Mouse (Mus musculus): ENCODE results near the gene Ttc21a. TPM values are rescaled to one million over a fixed set of nuclear protein-coding genes. Genes with fewer than 3 reads are reported as not detected.

The Ttc21a gene
- 0.09 and 0.13 TPM in 2 replicates for polyA plus RNA-seq (2015; fragmentation: Nextera tagmentation; extraction: Ambion mirVana)

DNA sequence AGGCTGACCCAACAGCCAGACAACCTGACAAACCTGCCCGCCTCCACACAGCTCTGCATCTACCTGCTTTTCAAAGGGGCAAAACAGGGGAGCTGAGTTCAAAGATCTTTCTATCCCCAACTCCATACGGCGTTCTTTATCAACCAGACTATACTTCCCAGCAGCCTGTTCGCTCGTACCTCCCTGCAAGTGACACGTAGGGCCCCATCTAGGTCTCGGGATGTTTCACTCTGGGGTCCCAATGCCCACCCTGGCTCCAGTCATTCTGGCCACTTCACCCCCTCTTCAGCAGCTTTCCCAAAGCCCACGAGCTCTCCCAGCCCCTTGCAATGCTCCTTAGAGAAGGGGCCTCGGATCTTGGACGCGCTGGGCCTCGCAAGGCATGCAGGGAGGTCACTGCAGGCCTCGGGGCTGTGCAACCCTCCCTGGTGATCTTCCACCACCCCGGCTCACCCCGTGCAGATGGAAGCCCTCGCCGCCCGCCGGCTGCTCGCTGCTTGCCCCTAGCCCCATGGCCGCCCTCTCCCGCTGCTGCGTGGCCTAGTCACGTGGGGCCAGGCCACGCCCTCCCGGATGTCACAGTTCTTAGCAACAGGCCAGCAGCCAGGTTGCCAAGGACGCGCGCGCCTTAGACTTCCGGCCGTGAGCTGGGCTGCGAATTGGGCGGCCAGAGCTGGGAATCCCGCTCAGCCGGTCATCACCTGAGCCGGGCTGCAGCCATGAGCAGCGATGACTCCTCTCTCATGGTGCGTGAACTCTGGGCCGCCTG lies at the start of gene Ttc21a, which contains the start of gene Gorasp1:
TSS of gene Ttc21a (plus strand) at position 602 of the 769 bp plus-strand sequence.
TSS of gene Gorasp1 (minus strand) at position 561 of the 769 bp plus-strand sequence.
- Histone ChIP-seq H3K9ac (peak within 1 kb of the TSS; percentile 75), H3K27ac (peak within 1 kb of the TSS; percentile 80), H3K4me2 (peak within 1 kb of the TSS; percentile 89), H3K4me3 (peak within 1 kb of the TSS; percentile 83), H3K27me3 (no peaks in the 10 kb centered on the region), H3K4me1 (peaks cover 22% of the 10 kb centered on the region), H3K36me3 (peaks cover 6% of the 10 kb centered on the region), H3K9me3 (no peaks in the 10 kb centered on the region)
- ATAC-seq (ENCODE audit: insufficient number of reproducible peaks, low FRiP score, low TSS enrichment, low read depth), result peak; percentile 86
- under 1% methylated on average over 40 of the region's 40 CpGs for WGBS

DNA sequence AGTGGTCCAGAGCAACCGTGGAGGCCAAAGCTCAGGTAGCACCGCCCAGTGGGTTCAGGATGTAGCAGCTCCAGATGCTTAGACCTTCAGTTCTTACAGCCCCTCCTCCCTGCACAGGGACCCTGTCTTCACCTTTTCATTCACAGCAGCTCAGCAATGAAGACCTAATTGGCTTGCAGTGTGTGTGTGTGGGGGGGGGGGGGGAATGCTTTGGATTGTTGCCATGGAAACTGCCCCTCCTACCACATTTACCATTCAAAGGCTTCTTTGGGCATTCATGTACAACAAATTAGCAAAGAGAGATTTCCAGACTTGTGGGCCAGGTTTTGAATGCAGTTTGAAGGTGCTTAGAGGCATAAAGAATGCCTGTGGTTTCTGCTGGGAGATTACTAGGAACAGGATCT lies 48.6 kb upstream of the Ttc21a start:
- ATAC-seq (ENCODE audit: insufficient number of reproducible peaks, low FRiP score, low TSS enrichment, low read depth), result no peak
- no peak overlapping the region for H3K4me2 ChIP-seq
- H3K4me1 ChIP-seq, result no peaks in the 10 kb centered on the region
- no peaks in the 10 kb centered on the region for H3K9me3 ChIP-seq
- no peak overlapping the region for H3K9ac ChIP-seq
- no peaks in the 10 kb centered on the region for H3K36me3 ChIP-seq
- no peak overlapping the region for H3K4me3 ChIP-seq
- no peak overlapping the region for H3K27ac ChIP-seq
- WGBS, result 53% methylated on average over 2 of the region's 2 CpGs
- no peaks in the 10 kb centered on the region for H3K27me3 ChIP-seq

DNA sequence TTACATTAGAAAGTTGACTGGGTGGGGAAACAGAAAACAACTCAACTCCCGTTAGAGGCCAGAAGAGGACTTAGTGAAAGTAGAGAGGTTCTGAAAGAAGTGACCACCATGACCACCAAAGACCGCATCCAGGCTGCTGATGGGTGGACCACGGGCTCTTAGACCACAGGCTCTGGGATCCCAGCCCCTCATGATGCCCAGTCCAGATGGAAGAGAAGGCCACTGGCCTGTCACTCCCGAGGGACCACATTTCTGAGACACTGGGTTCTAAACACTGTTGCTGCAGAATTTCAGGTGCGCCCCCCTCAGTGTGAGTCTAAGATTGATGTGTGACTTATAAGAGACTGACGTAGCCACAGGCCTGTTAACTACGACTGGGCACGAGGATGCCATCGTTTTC lies 48.0 kb upstream of the Ttc21a start:
- no peaks in the 10 kb centered on the region for H3K36me3 ChIP-seq
- H3K4me2 ChIP-seq, result no peak overlapping the region
- no peak for ATAC-seq (ENCODE audit: insufficient number of reproducible peaks, low FRiP score, low TSS enrichment, low read depth)
- H3K9ac ChIP-seq, result no peak overlapping the region
- H3K4me3 ChIP-seq, result no peak overlapping the region
- H3K4me1 ChIP-seq, result no peaks in the 10 kb centered on the region
- H3K27ac ChIP-seq, result no peak overlapping the region
- WGBS, result 80% methylated on average over 9 of the region's 9 CpGs
- no peaks in the 10 kb centered on the region for H3K9me3 ChIP-seq
- no peaks in the 10 kb centered on the region for H3K27me3 ChIP-seq

DNA sequence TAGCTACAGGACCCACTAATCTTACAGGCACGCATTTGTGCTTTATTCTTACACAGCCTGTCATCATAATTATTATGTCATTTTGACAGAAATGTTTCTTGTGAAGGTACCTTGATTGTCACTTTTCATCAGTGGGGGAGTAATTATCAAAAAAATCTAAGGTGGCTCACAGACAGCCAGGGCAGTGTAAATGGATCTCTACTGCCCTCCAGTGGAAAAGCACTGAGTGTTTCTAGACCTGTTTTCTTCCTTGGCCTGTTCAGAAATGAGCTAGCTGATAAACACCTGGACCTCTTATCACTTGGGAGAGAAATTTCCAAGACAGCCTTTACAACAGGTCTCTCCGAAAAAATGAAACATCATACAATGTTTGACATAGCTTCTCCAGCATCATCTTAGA lies 46.7 kb upstream of the Ttc21a start:
- H3K9ac ChIP-seq, result no peak overlapping the region
- no peak overlapping the region for H3K4me2 ChIP-seq
- 38% methylated on average over 2 of the region's 2 CpGs for WGBS
- no peak for ATAC-seq (ENCODE audit: insufficient number of reproducible peaks, low FRiP score, low TSS enrichment, low read depth)
- H3K4me3 ChIP-seq, result no peak overlapping the region
- peaks cover 6% of the 10 kb centered on the region for H3K4me1 ChIP-seq
- no peaks in the 10 kb centered on the region for H3K27me3 ChIP-seq
- no peak overlapping the region for H3K27ac ChIP-seq
- no peaks in the 10 kb centered on the region for H3K36me3 ChIP-seq
- no peaks in the 10 kb centered on the region for H3K9me3 ChIP-seq

DNA sequence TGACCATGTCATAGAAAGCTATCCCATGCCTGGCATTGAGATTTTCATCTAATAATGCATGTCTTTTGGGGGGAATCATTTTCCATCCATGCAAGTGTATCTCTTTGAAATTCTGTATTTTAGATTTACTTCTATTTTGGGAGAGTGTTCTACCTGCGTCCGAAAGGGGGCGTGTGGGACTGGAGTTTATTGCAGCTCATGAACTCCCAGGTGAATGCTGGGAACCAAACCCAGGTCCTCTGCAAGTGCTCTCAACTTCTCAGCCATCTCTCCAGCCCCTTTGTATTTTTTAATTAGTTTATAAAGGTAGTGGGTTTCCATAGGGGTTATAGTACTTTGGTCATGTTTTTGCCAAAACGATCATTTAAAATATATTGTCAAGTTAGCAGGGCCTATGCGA lies 43.5 kb upstream of the Ttc21a start:
- no peak overlapping the region for H3K4me2 ChIP-seq
- 0 out of 2 replicates have a peak, but pooled peaks cover 6% of the 10 kb centered on the region for H3K36me3 ChIP-seq
- H3K4me1 ChIP-seq, result peaks cover 11% of the 10 kb centered on the region
- H3K9me3 ChIP-seq, result no peaks in the 10 kb centered on the region
- peak overlapping the region; percentile 79; the same call in 1 of the 2 replicates for H3K27ac ChIP-seq
- WGBS, result 87% methylated on average over 5 of the region's 5 CpGs
- no peak overlapping the region for H3K9ac ChIP-seq
- no peak for ATAC-seq (ENCODE audit: insufficient number of reproducible peaks, low FRiP score, low TSS enrichment, low read depth)
- H3K27me3 ChIP-seq, result no peaks in the 10 kb centered on the region
- H3K4me3 ChIP-seq, result no peak overlapping the region; the same call in 1 of the 2 replicates

DNA sequence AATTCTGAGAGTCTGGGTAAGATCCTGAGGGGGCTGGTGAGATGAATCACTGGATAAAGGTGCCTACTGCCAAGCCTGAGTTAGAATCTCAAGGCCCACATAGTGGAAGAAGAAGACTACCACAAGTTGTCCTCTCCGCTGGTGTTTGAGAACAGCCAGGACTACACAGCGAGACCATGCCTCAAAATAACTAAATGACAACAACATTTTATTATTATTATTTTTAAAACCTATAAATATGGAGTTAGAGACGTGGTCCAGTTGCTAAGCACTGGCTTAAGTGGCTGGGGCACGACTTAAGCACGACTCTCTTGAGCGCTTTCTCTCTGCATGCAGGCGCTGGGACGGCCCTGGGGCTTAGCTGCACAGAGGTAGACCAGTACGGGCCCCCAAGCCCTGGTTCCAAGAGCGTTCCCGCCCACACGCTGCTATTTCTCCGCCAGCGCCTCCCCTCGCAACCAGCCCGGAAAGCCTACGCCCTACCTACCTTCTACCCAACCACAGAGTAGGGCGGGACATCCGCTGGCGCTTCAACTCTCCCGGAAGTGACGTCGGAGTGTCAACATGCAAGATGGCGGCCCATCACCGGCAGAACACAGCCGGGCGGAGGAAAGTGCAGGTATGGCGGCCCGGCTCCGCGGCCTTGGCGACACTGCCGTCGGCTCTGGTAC lies 42.9 kb upstream of the Ttc21a start, which contains the start of gene Wdr48:
TSS of gene Wdr48 (plus strand) at position 540 of the 671 bp plus-strand sequence.
- Histone ChIP-seq H3K4me1 (peaks cover 11% of the 10 kb centered on the region), H3K27me3 (no peaks in the 10 kb centered on the region), H3K4me2 (peak within 1 kb of the TSS; percentile 73), H3K9ac (peak within 1 kb of the TSS; percentile 80), H3K36me3 (0 out of 2 replicates have a peak, but pooled peaks cover 6% of the 10 kb centered on the region), H3K9me3 (no peaks in the 10 kb centered on the region), H3K4me3 (peak within 1 kb of the TSS; percentile 92), H3K27ac (peak within 1 kb of the TSS; percentile 79)
- 3% methylated on average over 34 of the region's 34 CpGs for WGBS
- ATAC-seq (ENCODE audit: insufficient number of reproducible peaks, low FRiP score, low TSS enrichment, low read depth), result peak; percentile 97

DNA sequence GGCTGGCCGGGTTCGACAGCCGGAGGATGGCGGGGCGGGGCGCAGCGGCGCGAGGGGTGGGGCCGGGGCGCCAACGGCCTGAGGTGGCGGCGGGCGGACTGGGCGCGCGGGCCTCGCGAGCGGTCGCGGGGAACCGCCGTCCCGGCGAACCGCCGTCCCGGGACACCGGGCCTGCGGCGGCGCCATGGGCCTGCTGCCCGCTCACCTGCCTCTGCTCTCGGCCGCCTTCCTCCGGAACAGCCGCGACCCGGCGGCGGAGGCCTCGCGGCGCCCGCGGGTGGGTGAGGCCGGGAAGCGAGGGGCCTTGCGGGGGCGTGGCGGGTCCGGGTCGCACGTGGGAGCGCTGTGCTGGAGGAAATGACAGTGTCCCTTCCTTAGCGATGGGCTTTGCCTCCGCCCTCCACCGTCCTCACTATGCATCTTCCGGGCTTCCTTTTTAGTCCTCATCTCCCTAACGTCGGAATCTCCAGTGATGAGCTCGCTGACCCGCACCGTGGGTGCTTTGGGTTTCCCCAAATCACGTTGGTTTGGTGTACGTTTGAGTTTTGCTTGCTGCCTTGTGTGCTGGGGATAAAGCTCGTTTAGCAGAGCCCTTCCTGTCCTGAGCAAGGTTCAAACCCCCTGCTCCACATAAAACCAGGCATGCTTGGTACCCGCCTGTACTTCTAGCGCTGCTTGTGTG lies 42.2 kb upstream of the Ttc21a start:
- Histone ChIP-seq H3K4me1 (peaks cover 11% of the 10 kb centered on the region), H3K27ac (peak overlapping the region; percentile 79), H3K9me3 (no peaks in the 10 kb centered on the region), H3K4me2 (peak overlapping the region; percentile 73), H3K9ac (peak overlapping the region; percentile 80), H3K27me3 (no peaks in the 10 kb centered on the region), H3K36me3 (0 out of 2 replicates have a peak, but pooled peaks cover 6% of the 10 kb centered on the region), H3K4me3 (peak overlapping the region; percentile 92)
- peak; percentile 55 for ATAC-seq (ENCODE audit: insufficient number of reproducible peaks, low FRiP score, low TSS enrichment, low read depth)
- 1% methylated on average over 71 of the region's 71 CpGs for WGBS

DNA sequence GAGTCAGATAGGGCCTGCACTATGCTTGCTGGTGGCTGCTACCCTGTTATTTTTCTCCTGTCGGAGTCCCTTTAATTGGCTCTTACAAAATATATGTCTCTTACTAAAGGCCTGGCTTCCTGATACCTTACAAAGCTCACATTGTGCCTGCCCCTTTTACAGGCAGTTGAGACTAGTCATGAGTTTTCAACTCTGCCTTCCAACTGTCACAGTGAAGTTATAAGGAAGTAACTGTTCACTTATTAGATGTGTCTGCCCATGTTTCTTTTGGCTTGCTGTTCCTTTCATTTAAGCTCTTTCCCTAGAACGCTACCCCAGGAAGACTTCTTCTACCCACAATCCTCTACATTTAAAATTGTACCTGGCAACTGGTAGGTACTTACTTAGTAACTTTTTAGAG lies 38.0 kb upstream of the Ttc21a start:
- no peaks in the 10 kb centered on the region for H3K9me3 ChIP-seq
- ATAC-seq (ENCODE audit: insufficient number of reproducible peaks, low FRiP score, low TSS enrichment, low read depth), result no peak
- no peaks in the 10 kb centered on the region for H3K27me3 ChIP-seq
- no peak overlapping the region for H3K9ac ChIP-seq
- 71% methylated on average over 2 of the region's 2 CpGs for WGBS
- H3K4me2 ChIP-seq, result no peak overlapping the region
- H3K4me3 ChIP-seq, result no peak overlapping the region
- peaks cover 11% of the 10 kb centered on the region for H3K4me1 ChIP-seq
- H3K27ac ChIP-seq, result no peak overlapping the region; the same call in 1 of the 2 replicates
- peaks cover 24% of the 10 kb centered on the region for H3K36me3 ChIP-seq

DNA sequence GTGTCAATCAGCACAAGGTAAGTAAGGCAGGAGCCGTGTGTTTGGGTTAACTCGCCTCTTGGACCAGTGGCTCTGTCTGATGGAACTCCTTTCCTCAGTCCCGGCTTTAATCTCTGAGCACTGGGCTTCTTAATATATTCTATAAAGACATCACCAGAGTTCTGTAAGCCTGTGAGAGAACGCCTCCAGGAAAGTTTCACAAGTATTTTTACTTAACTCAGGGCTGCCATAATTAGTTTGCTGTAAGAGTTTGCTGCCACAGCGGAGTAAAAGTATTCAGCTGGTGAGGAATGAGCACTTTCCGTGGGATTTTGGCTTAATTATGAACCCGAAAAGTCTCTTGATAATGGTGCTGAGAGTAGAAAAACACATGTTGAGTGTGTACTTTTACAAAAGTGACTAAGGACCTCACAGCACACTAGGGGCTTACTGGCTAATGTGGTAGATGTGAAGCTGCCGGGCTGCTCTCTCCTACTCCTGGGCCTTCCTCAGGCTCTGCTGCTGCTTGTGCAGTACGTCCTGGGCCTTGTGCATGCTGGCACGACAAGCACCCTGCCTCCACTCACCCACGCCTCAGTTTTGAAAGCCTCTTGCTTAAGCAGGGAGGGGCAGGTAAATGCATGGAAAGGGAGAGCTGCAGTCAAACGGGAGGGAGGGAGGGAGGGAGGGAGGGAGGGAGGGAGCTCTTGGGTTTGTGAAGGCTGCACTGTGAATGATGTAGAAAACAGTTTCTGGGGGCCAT lies 34.8 kb upstream of the Ttc21a start:
- peaks cover 53% of the 10 kb centered on the region for H3K36me3 ChIP-seq

DNA sequence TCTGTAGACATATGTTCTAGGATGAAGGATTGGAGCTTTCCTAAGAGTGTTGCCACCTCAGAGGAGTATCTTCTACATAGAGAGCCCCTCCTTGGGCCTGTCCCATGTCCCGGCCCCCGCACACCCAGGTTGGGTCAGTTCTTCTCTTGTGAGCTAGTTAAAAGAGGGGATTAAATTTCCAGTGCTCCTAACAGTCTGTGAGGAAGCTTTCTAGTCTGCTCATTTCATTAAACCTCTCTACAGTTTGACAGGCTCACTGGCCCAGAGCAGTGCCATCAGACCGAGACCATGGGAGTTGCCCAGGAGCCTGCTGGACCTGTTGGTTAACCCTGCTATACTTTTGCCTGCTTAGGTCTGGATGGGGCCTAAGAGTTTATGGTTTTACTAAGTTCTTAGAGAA lies 28.7 kb upstream of the Ttc21a start:
- Histone ChIP-seq H3K9ac (no peak overlapping the region), H3K4me1 (no peaks in the 10 kb centered on the region), H3K36me3 (peaks cover 96% of the 10 kb centered on the region), H3K9me3 (no peaks in the 10 kb centered on the region), H3K27me3 (no peaks in the 10 kb centered on the region), H3K4me3 (no peak overlapping the region), H3K4me2 (no peak overlapping the region), H3K27ac (no peak overlapping the region)
- 90% methylated on average over 3 of the region's 3 CpGs for WGBS
- no peak for ATAC-seq (ENCODE audit: insufficient number of reproducible peaks, low FRiP score, low TSS enrichment, low read depth)

More for the DNA sequence above, 34.8 kb upstream of the Ttc21a start:
- Histone ChIP-seq H3K27ac (no peak overlapping the region), H3K9ac (no peak overlapping the region), H3K27me3 (no peaks in the 10 kb centered on the region), H3K9me3 (no peaks in the 10 kb centered on the region), H3K4me1 (no peaks in the 10 kb centered on the region), H3K4me2 (no peak overlapping the region), H3K4me3 (no peak overlapping the region)
- no peak for ATAC-seq (ENCODE audit: insufficient number of reproducible peaks, low FRiP score, low TSS enrichment, low read depth)
- WGBS, result 81% methylated on average over 12 of the region's 12 CpGs

DNA sequence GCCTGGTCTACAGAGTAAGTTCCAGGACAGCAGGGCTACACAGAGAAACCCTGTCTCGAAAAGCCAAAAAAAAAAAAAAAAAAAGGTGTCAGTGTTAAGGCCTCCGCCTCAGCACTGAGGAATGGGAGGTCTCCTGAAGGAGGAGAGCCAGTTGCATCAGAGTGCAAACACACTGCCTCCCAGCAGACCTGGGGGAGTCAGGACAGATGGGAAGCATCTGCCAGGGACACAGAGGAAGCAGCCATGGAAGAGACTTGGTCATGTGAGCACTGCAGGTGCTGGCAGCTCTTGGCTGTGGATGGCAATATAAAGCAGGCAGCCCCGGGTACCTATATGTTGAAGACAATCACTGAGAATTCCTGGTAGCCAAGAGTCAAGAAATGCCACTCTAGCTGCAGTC lies 27.5 kb upstream of the Ttc21a start:
- Histone ChIP-seq H3K36me3 (peaks cover 97% of the 10 kb centered on the region), H3K4me2 (no peak overlapping the region), H3K27ac (no peak overlapping the region), H3K4me1 (no peaks in the 10 kb centered on the region), H3K9ac (no peak overlapping the region), H3K4me3 (no peak overlapping the region), H3K27me3 (no peaks in the 10 kb centered on the region), H3K9me3 (no peaks in the 10 kb centered on the region)
- WGBS, result 91% methylated on average over 3 of the region's 3 CpGs
- ATAC-seq (ENCODE audit: insufficient number of reproducible peaks, low FRiP score, low TSS enrichment, low read depth), result no peak
